Mouse (Mus musculus) cortical plate, adult 2 months (tissue): Measurements from ENCODE around the gene Fgfr2.

ENCODE experiments used
- CTCF ChIP-seq: fragments of 200-500 bp; IDR thresholded peaks from 2 replicates; pipeline ENCODE4 v1.5.1; 2011; ENCODE audit warnings: mild to moderate bottlenecking, control low read depth, low read length; ENCODE audit not compliant: insufficient read depth; ENCODE audit errors: extremely low read depth
- POLR2A ChIP-seq: fragments of 200-500 bp; IDR thresholded peaks from 2 replicates; pipeline ENCODE4 v1.6.1; 2011; ENCODE audit warnings: mild to moderate bottlenecking, low read length, control low read depth; ENCODE audit not compliant: insufficient read depth; ENCODE audit errors: extremely low read depth

DNA sequence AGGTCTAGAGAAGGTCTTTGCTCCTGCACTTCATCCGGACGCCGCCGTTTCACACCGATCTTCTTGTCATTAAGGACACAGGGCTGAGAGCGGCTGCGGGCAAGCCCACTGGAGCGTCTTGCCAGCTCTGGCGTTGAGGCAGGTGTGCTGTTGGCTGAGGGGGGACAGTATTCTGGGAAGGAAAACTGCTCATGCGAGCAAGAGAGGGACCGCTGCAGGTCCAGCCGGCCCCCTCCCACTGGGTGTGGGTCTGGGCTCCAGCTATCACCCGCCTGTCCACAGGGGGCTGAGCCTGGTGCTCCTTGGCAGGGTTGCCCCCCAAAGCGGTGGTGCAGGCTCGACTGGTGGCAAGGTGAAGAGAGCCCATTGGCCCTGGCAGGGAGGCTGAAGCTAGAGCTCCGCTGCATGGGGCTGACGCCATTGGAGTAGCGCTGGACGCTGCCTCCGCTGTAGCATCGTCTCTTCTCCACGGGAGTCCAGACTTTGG is 363.7 kb downstream of the Fgfr2 start:
- TF ChIP-seq CTCF (no peak), POLR2A (no peak)
